ENCODE assay signal across 26 mouse cellular contexts in the genomic region with DNA sequence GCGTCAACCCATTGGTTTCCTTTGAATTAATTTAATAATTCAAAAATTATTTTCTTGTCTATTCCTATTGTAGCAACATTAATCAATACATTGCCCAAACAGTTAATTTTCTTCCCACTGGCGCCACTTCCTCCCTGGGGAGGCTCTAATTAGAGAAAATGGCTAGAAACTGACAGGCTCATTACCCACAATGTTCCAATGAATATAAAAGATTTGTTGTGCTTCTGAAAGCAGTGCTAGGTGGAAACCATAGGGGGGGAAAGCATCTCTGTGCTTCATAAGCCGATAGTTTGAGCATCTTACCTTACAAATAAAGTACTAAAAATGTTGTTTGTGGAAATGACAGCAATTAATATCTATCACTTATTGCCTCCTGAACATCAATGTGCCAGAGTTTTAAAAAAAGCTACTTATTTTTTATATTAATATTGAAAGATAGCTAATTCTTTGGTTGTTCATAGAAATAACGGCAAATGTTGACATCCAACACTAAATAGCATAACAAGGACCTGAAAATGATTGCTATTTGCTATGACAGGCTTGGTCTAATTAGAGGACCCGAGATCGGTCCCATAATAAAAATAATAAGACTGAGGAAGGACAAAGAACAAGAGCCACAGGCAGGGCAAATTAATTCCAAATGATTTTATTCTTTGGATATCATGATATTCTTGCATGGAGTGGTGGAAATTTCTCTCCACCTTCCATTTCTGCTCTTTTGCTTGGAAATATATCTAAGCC.
DNase-seq lines count a peak whose midpoint lies in the region; ATAC-seq and TF ChIP-seq lines count a peak whose summit lies in the region.
"Had no signal": no experiment of that assay in that cellular context is flagged by ENCODE, and none has a peak within 500 bp of the region (broad histone marks: within the 10 kb centered on the region; RNA-seq: fewer than 3 reads in every experiment).

No protein-coding gene starts in this region.

- no peaks in the 10 kb centered on the region for H3K4me1 ChIP-seq in embryonic facial prominence, embryonic 14.5 days (ENCODE audit: control insufficient read depth, insufficient read depth, low read length)
- H3K4me1 ChIP-seq in embryonic facial prominence, embryonic 10.5 days = no peaks in the 10 kb centered on the region
- H3K4me1 ChIP-seq in hindbrain, embryonic 14.5 days (replicated peaks; ENCODE audit: control insufficient read depth, insufficient read depth, low read length) = no peaks in the 10 kb centered on the region
- no peaks in the 10 kb centered on the region for H3K4me1 ChIP-seq in hindbrain, postnatal 0 days (ENCODE audit: insufficient read depth, low read length)
- H3K4me1 ChIP-seq: embryonic facial prominence, embryonic 13.5 days; forebrain, embryonic 13.5 days; heart, embryonic 10.5 days; heart, embryonic 13.5 days; hindbrain, embryonic 15.5 days had no signal

- no peak overlapping the region for H3K4me2 ChIP-seq in embryonic facial prominence, embryonic 14.5 days (ENCODE audit: low read depth, low read length)
- H3K4me2 ChIP-seq in hindbrain, embryonic 14.5 days (replicated peaks) = no peak overlapping the region
- H3K4me2 ChIP-seq in hindbrain, postnatal 0 days (ENCODE audit: low read depth, low read length) = no peak overlapping the region
- H3K4me2 ChIP-seq: embryonic facial prominence, embryonic 13.5 days; forebrain, embryonic 13.5 days; heart, embryonic 13.5 days; hindbrain, embryonic 15.5 days had no signal

- DNase-seq in embryonic facial prominence, embryonic 14.5 days (ENCODE audit: low spot score) = peak; percentile 8
- DNase-seq in embryonic facial prominence, embryonic 10.5 days (ENCODE audit: low spot score) = no peak
- no peak for DNase-seq in hindbrain, embryonic 14.5 days (ENCODE audit: low spot score)
- DNase-seq in hindbrain, postnatal 0 days (ENCODE audit: low spot score) = no peak
- DNase-seq in retina, embryonic 14.5 days (ENCODE audit: low spot score) = peak; percentile 77
- no peak for DNase-seq in adrenal gland, postnatal 14 days
- DNase-seq: adrenal gland, postnatal 25 days; cerebellum, adult 18-20 months; cerebellum, adult 9-10 months; cerebellum, postnatal 14 days; gastrocnemius, postnatal 10 days; gastrocnemius, postnatal 36 days; heart, adult 2 months; heart, postnatal 14 days; heart, postnatal 4 days; kidney, adult 18-20 months had no signal

- TF ChIP-seq CTCF in hindbrain, postnatal 0 days (IDR thresholded peaks at IDR 0.05; ENCODE audit: low read depth) = no peak

- 0 out of 2 replicates have a peak, but pooled peaks cover 2% of the 10 kb centered on the region for H3K9me3 ChIP-seq in embryonic facial prominence, embryonic 14.5 days (ENCODE audit: control insufficient read depth, low read length)
- H3K9me3 ChIP-seq in embryonic facial prominence, embryonic 10.5 days = no peaks in the 10 kb centered on the region
- no peaks in the 10 kb centered on the region for H3K9me3 ChIP-seq in hindbrain, embryonic 14.5 days (ENCODE audit: control insufficient read depth, low read length)
- no peaks in the 10 kb centered on the region for H3K9me3 ChIP-seq in hindbrain, postnatal 0 days (ENCODE audit: low read length)
- H3K9me3 ChIP-seq: embryonic facial prominence, embryonic 13.5 days; forebrain, embryonic 10.5 days; forebrain, embryonic 13.5 days; heart, embryonic 10.5 days; hindbrain, embryonic 15.5 days had no signal

- no peaks in the 10 kb centered on the region for H3K36me3 ChIP-seq in embryonic facial prominence, embryonic 14.5 days (ENCODE audit: control insufficient read depth, insufficient read depth, low read length)
- H3K36me3 ChIP-seq in embryonic facial prominence, embryonic 10.5 days (replicated peaks) = no peaks in the 10 kb centered on the region
- H3K36me3 ChIP-seq in hindbrain, embryonic 14.5 days (replicated peaks; ENCODE audit: control insufficient read depth, insufficient read depth) = no peaks in the 10 kb centered on the region
- H3K36me3 ChIP-seq in hindbrain, postnatal 0 days (ENCODE audit: insufficient read depth, low read length) = no peaks in the 10 kb centered on the region
- H3K36me3 ChIP-seq: embryonic facial prominence, embryonic 13.5 days; forebrain, embryonic 10.5 days; heart, embryonic 10.5 days; heart, embryonic 13.5 days; hindbrain, embryonic 15.5 days had no signal

- 61% methylated on average over 6 of the region's 6 CpGs for WGBS in embryonic facial prominence, embryonic 14.5 days
- WGBS in embryonic facial prominence, embryonic 10.5 days = 72% methylated on average over 6 of the region's 6 CpGs
- WGBS in hindbrain, embryonic 14.5 days = 62% methylated on average over 6 of the region's 6 CpGs
- WGBS in hindbrain, postnatal 0 days = 61% methylated on average over 6 of the region's 6 CpGs

- H3K9ac ChIP-seq in embryonic facial prominence, embryonic 14.5 days (ENCODE audit: low read depth, low read length) = no peak overlapping the region
- H3K9ac ChIP-seq in hindbrain, embryonic 14.5 days = no peak overlapping the region
- no peak overlapping the region for H3K9ac ChIP-seq in hindbrain, postnatal 0 days (replicated peaks; ENCODE audit: low read length)
- H3K9ac ChIP-seq: embryonic facial prominence, embryonic 13.5 days; forebrain, embryonic 13.5 days; heart, embryonic 13.5 days; hindbrain, embryonic 15.5 days had no signal

- H3K4me3 ChIP-seq in embryonic facial prominence, embryonic 14.5 days (ENCODE audit: low read depth, low read length) = no peak overlapping the region
- no peak overlapping the region for H3K4me3 ChIP-seq in embryonic facial prominence, embryonic 10.5 days
- no peak overlapping the region for H3K4me3 ChIP-seq in hindbrain, embryonic 14.5 days (replicated peaks; ENCODE audit: low read length)
- no peak overlapping the region for H3K4me3 ChIP-seq in hindbrain, postnatal 0 days (ENCODE audit: low read length)
- H3K4me3 ChIP-seq: embryonic facial prominence, embryonic 13.5 days; forebrain, embryonic 10.5 days; forebrain, embryonic 13.5 days; heart, adult 2 months; heart, embryonic 10.5 days; heart, embryonic 13.5 days; hindbrain, embryonic 15.5 days had no signal

- H3K27me3 ChIP-seq in embryonic facial prominence, embryonic 14.5 days (replicated peaks; ENCODE audit: control insufficient read depth, insufficient read depth, low read length) = no peaks in the 10 kb centered on the region
- no peaks in the 10 kb centered on the region for H3K27me3 ChIP-seq in embryonic facial prominence, embryonic 10.5 days (replicated peaks; ENCODE audit: low read depth, poor library complexity, severe bottlenecking)
- H3K27me3 ChIP-seq in hindbrain, embryonic 14.5 days (ENCODE audit: control insufficient read depth, insufficient read depth, low read length) = no peaks in the 10 kb centered on the region
- no peaks in the 10 kb centered on the region for H3K27me3 ChIP-seq in hindbrain, postnatal 0 days (ENCODE audit: insufficient read depth, low read length)
- H3K27me3 ChIP-seq: embryonic facial prominence, embryonic 13.5 days; forebrain, embryonic 13.5 days; heart, embryonic 13.5 days; hindbrain, embryonic 15.5 days; Patski had no signal

- no peak; the same call in 1 of the 2 replicates for ATAC-seq in embryonic facial prominence, embryonic 14.5 days (ENCODE audit: low read depth)
- ATAC-seq in hindbrain, embryonic 14.5 days (ENCODE audit: low FRiP score) = peak; percentile 34; the same call in 1 of the 2 replicates
- ATAC-seq in hindbrain, postnatal 0 days = no peak
- ATAC-seq: forebrain, embryonic 13.5 days; forebrain, embryonic 16.5 days; inflammation-experienced regulatory T-cells, adult 6 months; intestine, embryonic 16.5 days; Patski had no signal

- H3K27ac ChIP-seq in embryonic facial prominence, embryonic 14.5 days (replicated peaks; ENCODE audit: low read depth, low read length) = no peak overlapping the region
- H3K27ac ChIP-seq in embryonic facial prominence, embryonic 10.5 days (replicated peaks) = no peak overlapping the region
- H3K27ac ChIP-seq in hindbrain, embryonic 14.5 days = no peak overlapping the region
- H3K27ac ChIP-seq in hindbrain, postnatal 0 days = no peak overlapping the region
- H3K27ac ChIP-seq: embryonic facial prominence, embryonic 13.5 days; forebrain, embryonic 10.5 days; forebrain, embryonic 13.5 days; heart, adult 2 months; heart, embryonic 10.5 days; heart, embryonic 13.5 days; hindbrain, embryonic 15.5 days had no signal

Comparison
In these comparisons a context has a peak if more than half of its experiments do, and no peak if none do; other contexts are left out.
1. DNase-seq: peak in embryonic facial prominence, embryonic 14.5 days (single experiment) and retina, embryonic 14.5 days (single experiment); none in embryonic facial prominence, embryonic 10.5 days (single experiment), hindbrain, embryonic 14.5 days (single experiment), hindbrain, postnatal 0 days (single experiment) and adrenal gland, postnatal 14 days (single experiment).